Mouse (Mus musculus) liver, embryonic 14.5 days (tissue): ENCODE data around the gene Serinc5.

Source experiments
- CTCF ChIP-seq: IDR thresholded peaks from 2 replicates; pipeline ENCODE4 v1.5.1; 2016; ENCODE audit warnings: antibody characterized with exemption, low read depth, control low read depth
- EP300 ChIP-seq: IDR thresholded peaks from 2 replicates; pipeline ENCODE4 v1.6.1; 2016; ENCODE audit warnings: antibody characterized with exemption, low read depth

DNA sequence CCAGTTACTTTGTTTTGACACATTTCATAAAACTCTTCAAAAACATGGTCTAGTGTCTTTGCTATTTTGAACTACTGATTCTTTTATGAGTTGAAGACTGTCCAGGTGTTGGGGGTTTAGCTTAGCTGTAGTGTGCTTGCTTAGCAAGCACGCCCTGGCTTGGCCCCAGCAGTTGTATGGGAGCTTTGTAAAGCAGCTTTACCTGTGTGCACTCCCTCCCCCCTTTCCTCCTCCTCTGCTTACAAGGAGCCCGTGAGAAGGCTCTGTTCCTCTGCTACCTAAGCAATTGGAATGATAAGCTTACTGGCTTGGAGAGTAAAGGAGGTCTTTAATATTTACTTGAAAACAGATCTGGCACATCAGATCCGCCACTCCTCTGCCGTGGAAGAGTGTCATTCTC is 72.6 kb downstream of the Serinc5 start:
- TF ChIP-seq EP300, result no peak
- no peak for TF ChIP-seq CTCF
